Mouse (Mus musculus): ENCODE results near the gene Dgkq.

Gene Dgkq

DNA sequence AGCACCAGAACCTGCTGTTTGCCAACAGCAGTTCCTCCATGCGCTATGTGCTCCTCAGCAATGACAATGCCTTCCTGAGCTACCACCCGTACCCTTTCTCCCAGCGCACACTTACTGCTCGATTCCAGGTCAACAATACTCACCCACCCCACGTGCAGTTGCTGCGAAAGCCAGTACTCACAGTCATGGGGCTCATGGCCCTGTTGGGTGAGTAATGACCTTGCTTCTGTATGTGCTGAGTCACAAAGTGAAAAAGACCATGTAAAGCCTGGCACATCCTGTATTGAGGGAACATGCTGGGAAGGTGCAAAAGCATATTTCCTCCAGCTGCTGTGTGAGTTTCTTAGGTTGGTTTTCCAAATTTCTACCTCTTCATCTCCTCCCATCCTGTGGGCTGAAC is 11.4 kb upstream of the Dgkq start:
- WGBS, result 90% methylated on average over 6 of the region's 6 CpGs

DNA sequence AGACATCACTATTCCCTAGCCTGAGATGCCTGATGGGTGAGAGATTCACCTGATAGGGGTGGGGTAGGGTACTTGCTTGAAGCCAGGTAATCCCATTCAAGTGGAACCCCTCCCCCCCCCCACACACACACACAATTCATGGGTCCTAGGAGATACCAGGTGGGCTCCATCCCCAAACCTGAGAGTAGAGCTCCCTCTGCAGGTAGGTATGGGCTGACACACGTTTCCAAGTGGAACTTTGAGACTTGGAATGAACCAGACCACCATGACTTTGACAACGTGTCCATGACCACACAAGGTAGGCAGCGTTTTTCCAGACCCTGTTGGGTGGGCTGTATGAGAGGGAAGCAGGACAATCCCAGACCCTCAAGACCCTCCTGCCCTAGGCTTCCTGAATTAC is 10.4 kb upstream of the Dgkq start:
- 65% methylated on average over 3 of the region's 3 CpGs for WGBS

DNA sequence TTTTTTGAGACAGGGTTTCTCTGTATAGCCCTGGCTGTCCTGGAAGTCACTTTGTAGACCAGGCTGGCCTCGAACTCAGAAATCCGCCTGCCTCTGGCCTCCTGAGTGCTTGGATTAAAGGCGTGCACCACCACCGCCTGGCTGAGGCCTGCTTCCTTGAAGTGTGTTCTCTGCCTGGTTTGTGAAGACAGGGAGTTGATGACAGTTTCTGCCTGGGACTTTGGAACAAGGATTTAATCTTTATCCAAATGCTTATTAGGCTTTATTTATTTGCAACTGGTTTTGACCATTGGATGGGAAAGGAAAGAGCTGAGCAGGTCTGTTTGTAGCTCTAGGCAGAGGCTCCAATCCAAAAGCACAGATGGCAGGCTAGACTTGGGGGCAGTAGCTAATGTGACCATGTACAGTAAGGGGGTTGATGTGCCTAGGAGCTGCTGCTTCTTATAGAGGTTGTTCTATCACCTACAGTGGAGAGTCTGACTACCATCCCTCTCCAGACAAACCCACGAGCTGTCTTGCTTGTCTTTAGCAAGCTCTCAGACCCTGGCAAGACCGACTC is 8.9 kb upstream of the Dgkq start:
- WGBS, result 92% methylated on average over 6 of the region's 6 CpGs

DNA sequence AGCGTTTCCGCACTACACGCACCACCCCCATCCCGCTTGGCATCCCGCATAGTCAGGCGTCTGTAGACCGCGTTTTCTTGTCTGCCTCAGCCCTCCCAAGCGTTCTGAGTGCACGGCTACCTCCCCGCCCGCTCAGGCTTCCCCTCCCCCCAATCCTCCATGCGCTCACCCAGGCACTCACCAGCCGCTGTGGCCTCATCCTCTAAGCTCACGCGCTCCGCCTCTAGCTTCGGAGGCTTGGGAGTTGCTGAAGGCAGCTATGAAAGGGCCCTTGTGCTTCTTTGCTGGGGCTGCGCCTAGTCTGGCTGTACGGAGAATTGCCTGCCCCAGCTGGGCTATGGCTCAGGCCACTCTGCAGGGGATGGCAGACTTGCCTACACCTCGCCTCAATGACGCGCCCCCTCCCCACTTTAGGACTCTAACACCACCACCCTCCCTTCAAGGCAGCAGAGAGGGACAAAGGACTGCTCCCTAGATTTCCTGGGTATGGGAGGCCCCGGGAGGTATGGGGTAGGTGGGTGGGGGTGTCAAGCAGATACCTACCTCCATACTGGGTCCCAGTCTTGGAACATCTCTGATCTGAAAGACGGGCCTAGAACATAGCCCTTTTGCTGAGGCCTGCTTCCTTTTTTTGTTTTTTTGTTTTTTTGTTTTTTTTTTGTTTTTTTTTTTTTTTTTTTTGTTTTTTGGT is 8.3 kb upstream of the Dgkq start:
- 3% methylated on average over 25 of the region's 25 CpGs for WGBS

DNA sequence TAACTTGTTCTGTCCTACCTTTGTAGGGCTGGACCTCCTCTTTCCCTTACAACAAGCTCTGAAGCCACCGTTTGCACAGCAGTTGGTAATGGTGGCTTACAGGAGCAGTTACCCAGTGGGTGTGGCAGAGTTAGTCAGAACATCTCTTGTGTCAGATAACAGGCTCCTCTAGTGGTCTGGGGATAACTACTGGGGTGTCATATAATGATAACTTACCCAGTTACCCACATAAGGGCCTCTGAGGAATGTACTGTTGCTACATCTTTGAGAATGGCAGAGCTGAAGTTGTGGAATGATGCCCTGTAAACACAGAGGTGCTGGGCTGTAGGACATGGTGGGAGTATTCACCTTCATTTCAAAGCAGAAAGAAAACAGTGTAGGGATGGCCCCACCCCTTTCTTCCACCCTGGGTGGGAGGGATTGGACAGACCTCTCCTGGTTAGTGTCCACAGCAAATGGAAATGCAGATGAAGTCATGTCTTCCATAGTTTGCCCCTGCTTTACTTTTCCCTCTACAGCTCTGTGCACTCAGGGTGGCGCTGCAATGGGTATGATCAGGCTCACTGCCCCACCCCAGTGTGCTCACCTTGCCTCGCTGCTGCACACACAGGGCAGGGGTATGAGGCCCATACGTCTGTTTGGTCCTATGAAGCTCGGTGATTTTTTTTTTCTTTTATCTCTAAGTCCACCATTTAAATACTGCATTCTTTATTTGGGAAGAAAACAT is 7.5 kb upstream of the Dgkq start:
- 17% methylated on average over 5 of the region's 5 CpGs for WGBS

DNA sequence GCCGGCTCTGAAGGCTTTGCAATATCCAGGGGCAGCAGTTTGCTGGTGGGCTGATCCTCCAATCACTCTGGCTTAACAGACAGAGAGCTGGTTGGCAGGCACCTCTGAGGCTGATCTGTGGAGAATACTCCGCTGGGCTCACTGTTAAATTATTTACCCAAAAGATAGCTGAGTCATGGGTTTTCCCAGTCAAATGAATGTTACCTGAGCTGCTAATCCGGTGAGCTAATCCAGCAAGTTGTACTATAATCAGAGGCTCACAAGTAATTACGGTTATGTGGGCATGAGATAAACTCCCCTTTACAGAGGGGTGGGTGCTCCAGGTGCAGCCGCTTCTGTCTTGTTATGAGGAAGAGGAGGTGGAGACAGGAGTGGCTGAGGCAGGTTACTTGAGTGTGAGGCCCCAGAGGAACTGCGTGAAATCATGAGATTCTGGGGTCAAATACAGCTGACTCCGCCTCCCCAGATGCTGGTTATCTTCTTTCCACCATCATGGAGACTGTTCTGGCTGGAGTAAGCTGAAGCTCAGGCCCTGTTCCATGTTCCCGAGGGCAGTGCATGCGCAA is 5.9 kb upstream of the Dgkq start, which contains the start of gene Slc26a1:
Slc26a1 (minus strand) TSS at position 319 of the 566 bp plus-strand sequence.
- 88% methylated on average over 9 of the region's 9 CpGs for WGBS

DNA sequence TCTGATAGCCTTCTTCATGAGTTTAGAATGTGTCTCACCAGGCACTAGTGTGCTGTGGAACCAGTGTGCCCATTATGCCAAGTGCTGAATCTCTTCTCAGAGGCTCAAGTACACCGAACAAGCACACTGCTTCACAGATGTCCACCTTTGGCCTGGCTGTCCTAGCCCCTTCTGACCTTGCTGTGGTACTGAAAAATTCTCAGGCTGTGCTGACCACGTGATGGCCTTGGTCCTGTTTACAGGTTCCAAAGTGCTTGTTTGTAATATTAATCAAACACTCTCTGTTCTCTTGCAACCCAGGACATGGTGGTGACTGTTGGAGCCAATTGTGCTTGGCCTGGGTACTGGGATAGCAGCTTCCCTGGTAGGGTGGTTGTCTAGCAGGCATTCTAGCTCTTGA is 5.2 kb upstream of the Dgkq start:
- 76% methylated on average over 2 of the region's 2 CpGs for WGBS

DNA sequence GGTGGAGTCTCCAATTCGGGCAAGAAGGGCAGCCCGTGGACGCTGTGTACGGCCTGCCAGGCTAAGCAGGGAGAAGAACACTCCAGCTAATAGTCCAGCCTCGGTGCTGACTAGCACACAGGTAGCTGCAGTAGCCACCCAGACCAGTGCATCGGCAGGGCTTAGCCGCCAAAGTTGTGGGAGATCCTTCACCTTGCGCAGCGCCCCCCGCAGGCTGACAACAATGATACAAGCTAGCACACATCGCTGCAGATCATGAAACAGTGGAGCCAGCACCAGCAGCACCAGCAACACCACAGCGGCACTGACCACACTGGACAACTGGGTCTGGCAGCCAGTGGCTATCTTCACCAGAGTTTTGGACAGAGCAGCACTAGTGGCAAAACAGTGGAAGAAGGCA is 2.3 kb upstream of the Dgkq start:
- WGBS, result 95% methylated on average over 12 of the region's 12 CpGs

DNA sequence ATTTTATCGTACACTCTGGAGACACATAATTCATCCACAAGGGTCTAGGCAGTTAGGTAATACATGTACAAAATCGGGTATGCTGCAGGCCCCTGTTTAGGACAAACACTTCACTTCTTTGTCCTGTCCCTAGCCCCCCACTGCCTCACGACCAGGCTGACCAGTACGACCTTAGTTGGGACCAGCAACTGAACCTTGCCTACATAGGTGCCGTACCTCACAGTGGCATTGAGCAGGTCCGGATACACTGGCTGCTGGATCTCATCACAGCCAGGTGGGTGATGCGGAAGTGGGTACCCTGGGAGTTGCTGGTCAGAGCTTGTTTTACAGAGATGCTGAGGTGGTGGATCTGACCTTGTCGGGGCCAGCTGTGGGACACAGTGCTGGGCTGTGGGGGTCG is 514 bp upstream of the Dgkq start:
- 72% methylated on average over 9 of the region's 9 CpGs for WGBS

DNA sequence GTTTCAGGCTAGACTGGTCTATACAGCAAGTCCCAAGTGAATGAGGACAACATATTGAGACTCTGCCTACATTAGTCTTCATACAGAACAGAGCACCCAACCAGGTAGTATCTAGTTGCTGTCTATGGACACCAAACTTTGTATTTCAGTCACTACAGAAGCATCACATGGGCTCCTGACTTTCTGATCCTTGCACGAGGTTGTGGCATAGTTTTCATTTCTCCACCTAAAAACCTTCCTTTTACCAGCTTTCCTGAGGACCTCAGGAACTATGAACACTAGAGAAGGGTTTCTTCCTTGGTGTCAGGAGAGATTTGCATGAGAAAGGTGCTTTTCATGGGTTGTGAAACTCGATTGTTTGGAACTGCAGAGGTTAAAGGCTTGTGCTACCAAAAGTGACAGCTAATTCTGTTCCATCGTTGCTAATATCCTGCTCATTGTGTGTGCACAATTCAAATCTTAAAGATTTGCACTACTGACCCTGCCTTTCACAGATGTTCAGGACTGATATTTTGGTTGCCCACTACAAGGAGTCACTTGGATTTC is 1.0 kb downstream of the Dgkq start:
- 6% methylated on average over 3 of the region's 3 CpGs for WGBS

DNA sequence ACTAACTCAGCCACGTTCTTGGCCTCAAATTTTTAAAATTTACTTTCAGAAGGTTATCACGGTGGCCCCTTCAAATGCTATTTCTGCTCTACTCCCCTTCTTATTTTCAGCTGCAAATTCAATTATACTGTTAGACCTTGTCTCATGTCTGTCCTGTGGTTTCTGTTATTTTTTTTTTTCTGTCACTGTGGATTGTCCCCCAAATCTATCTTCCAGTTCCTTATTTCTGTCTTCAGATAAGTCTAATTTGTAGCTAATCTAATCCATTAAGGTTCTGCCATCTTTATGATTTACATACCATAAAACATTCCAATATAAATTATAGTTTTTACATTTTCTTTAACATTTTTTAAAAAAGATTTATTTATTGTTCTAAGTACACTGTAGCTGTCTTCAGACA is 2.1 kb downstream of the Dgkq start:
- WGBS, result 92% methylated on average over 2 of the region's 2 CpGs

DNA sequence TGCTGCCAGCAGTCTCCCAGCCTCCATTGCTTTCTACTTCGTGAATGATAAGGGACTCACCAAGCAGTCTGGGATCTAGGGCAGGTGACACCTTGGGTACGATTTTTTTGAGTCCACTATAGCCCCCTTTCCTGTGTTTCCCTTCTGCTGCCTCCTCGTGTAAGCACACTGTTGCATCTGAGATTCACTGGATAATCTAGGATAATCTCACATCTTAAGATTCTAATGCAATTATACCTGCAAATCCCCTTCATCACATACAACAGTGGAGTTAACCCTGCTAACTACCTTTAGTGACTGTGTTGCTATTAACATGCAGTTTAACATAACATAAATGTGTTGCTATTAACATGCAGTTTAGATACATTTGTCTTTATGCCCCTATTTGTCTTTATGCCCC is 4.4 kb downstream of the Dgkq start:
- 61% methylated on average over 3 of the region's 3 CpGs for WGBS

DNA sequence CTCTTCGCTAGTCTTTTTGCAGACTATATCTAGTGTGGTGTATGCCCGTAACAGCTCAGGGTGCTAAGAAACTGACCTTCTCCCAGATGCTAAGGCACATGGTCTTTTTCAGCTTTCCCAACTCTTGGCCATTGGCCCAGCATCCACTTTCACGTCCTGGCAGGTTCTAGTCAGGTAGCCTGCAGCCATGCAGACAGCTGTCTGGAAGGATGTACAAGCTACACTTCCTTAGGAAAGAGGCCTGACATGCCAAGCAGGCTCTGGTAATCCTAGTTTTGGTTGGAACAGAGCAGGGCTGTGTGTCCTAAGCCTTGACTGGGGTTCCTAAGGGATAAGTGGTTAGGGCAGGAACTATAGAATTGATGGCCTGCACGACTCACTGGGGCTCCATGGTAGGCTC is 6.7 kb downstream of the Dgkq start:
- 82% methylated on average over 4 of the region's 4 CpGs for WGBS

DNA sequence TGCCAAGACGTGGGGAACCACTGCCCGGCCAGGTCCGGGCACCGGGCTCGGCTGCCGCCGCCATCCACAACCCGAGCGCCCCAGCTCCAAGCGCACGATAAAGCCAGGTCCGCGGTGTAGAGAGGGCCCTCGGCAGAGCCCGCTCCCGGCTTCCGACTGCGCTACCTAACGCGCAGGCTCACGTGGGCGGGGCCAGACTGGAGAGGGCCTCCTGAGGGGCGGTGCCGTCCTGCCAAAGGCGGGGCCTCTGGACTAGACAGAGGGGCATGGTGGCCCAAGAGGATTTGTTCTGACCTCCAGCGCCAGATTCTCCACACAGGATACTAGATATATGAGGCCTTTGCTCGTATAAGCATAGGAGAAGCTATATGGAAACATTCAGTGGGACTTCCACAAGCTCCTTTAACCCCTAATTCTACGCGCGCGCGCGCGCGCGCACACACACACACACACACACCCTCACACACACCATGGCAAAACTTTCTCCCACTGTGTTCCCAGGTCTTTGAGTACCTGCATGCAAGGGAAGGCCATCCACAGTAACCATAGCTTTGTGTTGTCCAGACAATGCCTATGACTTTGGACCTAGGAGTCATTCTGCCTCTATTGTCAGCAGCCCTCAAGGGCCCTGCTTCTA is 8.7 kb downstream of the Dgkq start:
- WGBS, result 12% methylated on average over 36 of the region's 36 CpGs

DNA sequence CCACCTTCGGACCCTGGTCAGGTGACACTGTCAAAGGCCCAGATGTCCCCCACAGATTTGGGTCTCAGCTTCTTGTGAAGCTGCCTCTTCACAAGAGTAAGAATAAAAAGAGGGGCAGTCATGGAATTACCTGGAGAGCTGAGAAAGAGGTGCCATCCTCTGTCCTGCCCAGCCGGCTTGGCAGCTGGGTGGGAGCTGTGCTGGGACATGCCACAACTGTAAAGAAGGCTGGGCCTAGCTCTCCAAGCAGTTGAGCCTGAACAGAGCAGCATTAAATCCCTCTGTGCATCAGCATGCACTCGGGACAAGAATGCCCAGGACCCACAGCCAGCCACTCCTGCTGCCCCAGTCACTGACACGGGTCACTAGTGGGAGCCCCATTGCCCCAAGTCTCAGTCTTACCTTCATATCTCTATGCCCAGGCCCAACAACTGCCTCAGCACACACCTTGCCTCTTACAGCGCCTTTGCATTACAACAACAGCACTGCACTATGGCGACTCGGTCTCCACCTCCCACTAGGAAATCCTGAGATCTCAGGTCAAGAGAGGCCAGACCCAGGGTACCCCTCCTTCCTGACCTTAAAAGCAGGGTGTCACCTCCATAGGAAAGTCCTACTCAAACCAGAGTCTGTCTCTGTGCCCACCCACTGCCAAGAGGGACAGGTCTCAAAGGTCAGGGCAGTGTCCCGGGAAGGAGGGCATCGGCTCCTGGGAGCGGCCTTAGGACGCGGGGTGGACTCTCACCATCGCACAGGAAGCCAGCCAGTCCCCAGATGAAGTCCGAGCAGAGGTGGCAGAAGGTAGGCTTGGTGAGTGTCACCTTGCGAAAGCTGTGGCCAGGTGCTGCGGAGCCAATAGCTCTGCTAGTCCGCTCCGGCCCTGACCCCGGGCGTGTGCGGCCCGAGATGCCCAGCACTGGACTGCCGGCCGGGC is 9.5 kb downstream of the Dgkq start, which contains the start of gene Idua:
Idua (plus strand) TSS at position 634 of the 934 bp plus-strand sequence.
- WGBS, result 7% methylated on average over 24 of the region's 24 CpGs

DNA sequence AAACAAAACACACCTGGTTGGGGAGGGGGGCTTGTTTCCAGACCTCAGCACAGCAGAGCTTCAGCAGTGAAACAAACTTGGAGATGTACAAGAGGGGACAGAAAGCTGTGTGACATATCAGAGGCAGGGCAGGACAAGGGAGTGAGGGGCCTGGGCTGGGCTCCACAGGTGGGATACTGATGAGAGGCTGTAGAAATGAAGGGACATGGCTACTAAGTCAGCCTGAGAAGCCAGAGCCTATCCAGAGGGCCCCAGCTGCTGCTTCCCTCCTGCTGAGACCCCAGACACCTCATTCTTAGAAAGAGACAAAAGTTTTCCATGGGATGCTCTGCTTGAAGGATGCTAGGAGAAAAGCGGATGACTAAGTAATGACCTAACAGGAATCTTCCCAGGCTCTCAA is 10.9 kb downstream of the Dgkq start:
- WGBS, result 87% methylated on average over 1 of the region's 1 CpGs

DNA sequence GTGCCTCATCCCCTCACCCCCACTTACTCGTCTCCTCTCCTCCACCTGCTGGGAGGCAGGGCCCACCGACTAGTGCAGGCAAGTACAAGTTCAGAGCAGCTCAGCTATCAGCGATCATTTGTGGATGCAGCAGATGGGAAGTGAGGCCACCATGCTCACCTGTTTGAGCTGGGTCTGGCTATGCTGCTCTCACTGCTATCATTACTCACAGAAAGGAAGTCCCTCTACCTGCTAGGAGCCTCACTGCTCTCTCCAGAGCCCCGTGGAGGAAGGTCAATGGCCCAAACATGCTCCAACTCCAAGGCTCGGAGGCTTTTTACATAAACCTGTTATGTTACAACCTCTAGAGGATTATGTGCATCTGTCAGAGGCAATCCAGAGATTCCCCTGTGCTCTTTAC is 12.1 kb downstream of the Dgkq start:
- 69% methylated on average over 5 of the region's 5 CpGs for WGBS

DNA sequence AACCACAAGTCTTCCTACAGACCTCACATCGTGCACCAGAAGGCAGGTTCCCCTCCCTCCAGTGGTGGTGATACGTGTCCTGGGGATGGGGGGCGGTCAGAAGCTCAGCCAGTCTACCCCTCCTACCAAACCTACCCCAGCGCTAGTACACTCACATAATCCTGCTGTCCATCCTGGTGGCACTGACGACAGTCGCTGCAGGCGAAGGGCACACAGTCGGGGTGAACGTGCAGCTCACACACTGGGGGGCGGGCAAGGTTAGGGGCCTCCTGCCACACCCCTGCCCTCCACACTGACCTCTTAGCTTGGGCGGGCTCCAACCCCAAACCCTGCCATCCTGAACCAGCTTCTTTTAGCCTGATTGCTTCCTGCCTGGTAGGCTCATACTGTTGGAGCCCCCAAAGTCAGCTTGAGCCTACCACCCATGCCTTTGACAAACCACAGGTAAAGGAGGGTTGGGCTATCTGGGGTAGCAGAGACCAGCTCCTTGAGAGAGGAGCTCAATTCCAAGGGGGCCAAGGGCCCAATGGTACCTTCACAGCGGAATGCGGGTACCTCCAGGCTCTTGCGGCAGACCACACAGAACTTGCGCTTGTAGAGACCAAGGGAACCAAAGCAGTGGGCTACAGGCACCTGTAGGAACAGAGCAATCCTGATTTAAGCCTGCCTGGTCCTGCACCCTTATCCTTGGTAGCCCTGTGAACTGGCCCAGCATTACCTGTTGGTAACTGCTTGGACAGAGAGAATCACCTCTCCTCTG is 13.4 kb downstream of the Dgkq start:
- 93% methylated on average over 15 of the region's 15 CpGs for WGBS

DNA sequence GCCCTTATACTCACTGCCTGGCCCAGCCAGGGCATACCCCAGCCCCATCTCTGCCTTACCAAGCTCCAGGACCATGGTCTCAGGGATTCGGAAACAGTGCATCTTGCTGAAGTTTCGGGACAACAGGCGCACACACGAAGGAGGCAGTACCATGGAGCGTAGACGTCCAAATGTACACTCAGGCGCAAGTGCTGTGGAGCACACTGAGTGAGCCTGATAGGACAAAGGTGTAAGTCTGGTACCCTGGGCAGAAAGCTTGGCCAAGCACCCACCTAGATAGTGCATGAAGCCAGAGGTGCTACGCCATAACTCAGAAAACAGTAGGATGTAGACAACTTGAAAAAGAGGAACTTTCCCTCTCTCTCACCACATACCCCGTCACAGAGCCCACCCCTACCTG is 14.1 kb downstream of the Dgkq start:
- WGBS, result 98% methylated on average over 9 of the region's 9 CpGs

DNA sequence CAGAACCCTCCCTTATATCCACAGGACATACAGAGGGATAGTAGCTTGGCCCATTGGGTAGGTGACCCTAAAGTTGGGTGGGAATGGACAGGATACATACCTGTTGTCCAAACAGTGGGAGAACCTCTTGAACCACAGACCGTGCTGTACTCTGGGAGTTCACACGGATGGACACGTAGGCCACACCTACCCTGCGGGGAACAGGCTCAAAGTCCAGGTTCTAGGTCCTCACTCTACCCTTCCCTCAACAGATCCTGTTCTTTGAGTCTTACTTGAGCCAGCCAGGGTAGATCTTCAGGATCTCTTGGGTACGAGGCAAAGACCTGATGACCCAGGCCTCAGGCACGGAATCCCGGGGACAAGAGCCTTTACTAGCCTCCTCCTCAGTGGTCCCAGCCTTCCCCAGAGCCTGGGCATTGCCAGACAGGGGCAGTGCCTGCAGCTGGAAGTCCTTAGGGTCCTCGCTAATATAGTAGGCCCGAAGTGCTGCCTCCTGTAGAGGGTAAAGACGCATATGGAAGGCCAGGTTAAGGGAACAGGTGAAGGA is 15.0 kb downstream of the Dgkq start:
- WGBS, result 95% methylated on average over 10 of the region's 10 CpGs
